Mouse (Mus musculus) stomach, embryonic 14.5 days (tissue): ENCODE measurements around the gene Gm20431. TPM values are rescaled to one million over a fixed set of nuclear protein-coding genes. Genes with fewer than 3 reads are reported as not detected.

Experiments
- ATAC-seq: fragments of 200-750 bp; cut with Nextera tagmentation; 2 replicates; pipeline ENCODE4 v1.8.0; 2017; ENCODE audit warnings: low read depth, moderate TSS enrichment; ENCODE audit not compliant: insufficient number of reproducible peaks, insufficient read depth, low FRiP score
- H3K27ac ChIP-seq: fragments of 300-500 bp; sonication (generic); 2 replicates; pipeline ENCODE4 v1.5.1; 2014; ENCODE audit warnings: mild to moderate bottlenecking, low read length, moderate library complexity, mixed read lengths
- H3K27me3 ChIP-seq: fragments of 300-500 bp; sonication (generic); 2 replicates; pipeline ENCODE4 v1.6.1; 2014; ENCODE audit warnings: low read length, control low read depth, mixed read lengths; ENCODE audit not compliant: control insufficient read depth, insufficient read depth
- H3K36me3 ChIP-seq: fragments of 300-500 bp; sonication (generic); 2 replicates; pipeline ENCODE4 v1.6.1; 2014; ENCODE audit warnings: mild to moderate bottlenecking, control low read depth, low read length, moderate library complexity, mixed read lengths; ENCODE audit not compliant: control insufficient read depth, insufficient read depth
- H3K4me1 ChIP-seq: fragments of 300-500 bp; sonication (generic); 2 replicates; pipeline ENCODE4 v1.6.1; 2014; ENCODE audit warnings: low read length, control low read depth, mixed read lengths; ENCODE audit not compliant: control insufficient read depth, insufficient read depth
- H3K4me2 ChIP-seq: fragments of 300-500 bp; sonication (generic); replicated peaks from 2 replicates; pipeline ENCODE4 v1.6.1; 2014; ENCODE audit warnings: low read depth, low read length, control low read depth
- H3K4me3 ChIP-seq: fragments of 300-500 bp; sonication (generic); 2 replicates; pipeline ENCODE4 v1.5.1; 2014; ENCODE audit warnings: low read depth, low read length, control low read depth
- H3K9ac ChIP-seq: fragments of 300-500 bp; sonication (generic); replicated peaks from 2 replicates; pipeline ENCODE4 v1.6.1; 2014; ENCODE audit warnings: low read depth, mild to moderate bottlenecking, control low read depth, low read length, moderate library complexity, mixed read lengths
- H3K9me3 ChIP-seq: fragments of 300-500 bp; sonication (generic); 2 replicates; pipeline ENCODE4 v1.6.1; 2016; ENCODE audit warnings: low read depth, low read length, control low read depth; ENCODE audit not compliant: control insufficient read depth
- WGBS: fragments of 180-500 bp; shearing (Covaris S2); extraction: QIAGEN DNeasy Blood & Tissue Kit; methylation state at CpG from one replicate; pipeline ENCODE4 v1.1.7; 2014; 5-methylcytosine and 5-hydroxymethylcytosine counted together
- polyA plus RNA-seq: library from polyadenylated mRNA; unstranded; fragments of >200 nt; fragmentation: Nextera tagmentation; extraction: Ambion mirVana; gene quantifications from 2 replicates; pipeline ENCODE4 v1.2.1, GENCODE M21; 2014

Gm20431 gene
- polyA plus RNA-seq, 1 experiment from 2014 or later, result 8.1 TPM

- Histone ChIP-seq H3K27ac (no peak overlapping the region), H3K36me3 (no peaks in the 10 kb centered on the region; the same call in 1 of the 2 replicates), H3K4me1 (peaks cover 15% of the 10 kb centered on the region), H3K9me3 (no peaks in the 10 kb centered on the region), H3K4me3 (no peak overlapping the region), H3K27me3 (no peaks in the 10 kb centered on the region; the same call in 1 of the 2 replicates), H3K4me2 (no peak overlapping the region), H3K9ac (no peak overlapping the region)
- no peak for ATAC-seq
- WGBS, result 41% methylated on average over 11 of the region's 11 CpGs
Observed at GRCm38 (mm10) chr2:167687651-167688101, 26.4 kb upstream of the Gm20431 start.

GRCm38 (mm10) chr2:167687250-167687586 is 25.9 kb upstream of the Gm20431 start:
- Histone ChIP-seq H3K9ac (no peak overlapping the region), H3K4me3 (no peak overlapping the region), H3K9me3 (no peaks in the 10 kb centered on the region), H3K27me3 (no peaks in the 10 kb centered on the region; the same call in 1 of the 2 replicates), H3K4me1 (peaks cover 15% of the 10 kb centered on the region), H3K4me2 (no peak overlapping the region), H3K27ac (no peak overlapping the region), H3K36me3 (no peaks in the 10 kb centered on the region)
- 95% methylated on average over 4 of the region's 4 CpGs for WGBS
- no peak for ATAC-seq

GRCm38 (mm10) chr2:167686382-167687249 is 25.3 kb upstream of the Gm20431 start:
- no peak overlapping the region for H3K4me3 ChIP-seq
- no peaks in the 10 kb centered on the region for H3K36me3 ChIP-seq
- no peaks in the 10 kb centered on the region for H3K9me3 ChIP-seq
- H3K27ac ChIP-seq, result no peak overlapping the region
- peaks cover 15% of the 10 kb centered on the region for H3K4me1 ChIP-seq
- no peaks in the 10 kb centered on the region; the same call in 1 of the 2 replicates for H3K27me3 ChIP-seq
- no peak overlapping the region for H3K9ac ChIP-seq
- no peak overlapping the region for H3K4me2 ChIP-seq
- WGBS, result 79% methylated on average over 16 of the region's 16 CpGs
- no peak for ATAC-seq

- no peaks in the 10 kb centered on the region for H3K9me3 ChIP-seq
- no peak overlapping the region for H3K27ac ChIP-seq
- no peak overlapping the region for H3K9ac ChIP-seq
- no peak overlapping the region for H3K4me2 ChIP-seq
- H3K4me1 ChIP-seq, result peaks cover 9% of the 10 kb centered on the region
- no peaks in the 10 kb centered on the region for H3K36me3 ChIP-seq
- 82% methylated on average over 3 of the region's 3 CpGs for WGBS
- H3K4me3 ChIP-seq, result no peak overlapping the region
- no peak for ATAC-seq
- H3K27me3 ChIP-seq, result no peaks in the 10 kb centered on the region; the same call in 1 of the 2 replicates
Observed at GRCm38 (mm10) chr2:167685865-167686264, 24.6 kb upstream of the Gm20431 start.

- Histone ChIP-seq H3K27ac (no peak overlapping the region), H3K4me3 (no peak overlapping the region), H3K27me3 (no peaks in the 10 kb centered on the region; the same call in 1 of the 2 replicates), H3K4me2 (no peak overlapping the region), H3K9ac (no peak overlapping the region), H3K4me1 (0 out of 2 replicates have a peak, but pooled peaks cover 4% of the 10 kb centered on the region), H3K36me3 (no peaks in the 10 kb centered on the region), H3K9me3 (no peaks in the 10 kb centered on the region)
- no peak for ATAC-seq
- 3% methylated on average over 8 of the region's 8 CpGs for WGBS
Observed at GRCm38 (mm10) chr2:167685137-167685536, 23.8 kb upstream of the Gm20431 start.

GRCm38 (mm10) chr2:167683721-167684120 is 22.4 kb upstream of the Gm20431 start:
- no peak overlapping the region for H3K27ac ChIP-seq
- H3K4me2 ChIP-seq, result no peak overlapping the region
- no peaks in the 10 kb centered on the region for H3K9me3 ChIP-seq
- H3K27me3 ChIP-seq, result no peaks in the 10 kb centered on the region; the same call in 1 of the 2 replicates
- no peak for ATAC-seq
- no peak overlapping the region for H3K4me3 ChIP-seq
- no peak overlapping the region for H3K9ac ChIP-seq
- H3K36me3 ChIP-seq, result no peaks in the 10 kb centered on the region
- WGBS, result 82% methylated on average over 3 of the region's 3 CpGs
- 0 out of 2 replicates have a peak, but pooled peaks cover 4% of the 10 kb centered on the region for H3K4me1 ChIP-seq

- WGBS, result 51% methylated on average over 5 of the region's 5 CpGs
- H3K4me1 ChIP-seq, result no peaks in the 10 kb centered on the region
- H3K9me3 ChIP-seq, result no peaks in the 10 kb centered on the region
- no peak overlapping the region for H3K9ac ChIP-seq
- H3K27me3 ChIP-seq, result no peaks in the 10 kb centered on the region
- no peak overlapping the region for H3K4me2 ChIP-seq
- no peak overlapping the region for H3K4me3 ChIP-seq
- no peaks in the 10 kb centered on the region for H3K36me3 ChIP-seq
- no peak overlapping the region for H3K27ac ChIP-seq
- no peak for ATAC-seq
Observed at GRCm38 (mm10) chr2:167680657-167681056, 19.4 kb upstream of the Gm20431 start.

GRCm38 (mm10) chr2:167679902-167680430 is 18.7 kb upstream of the Gm20431 start:
- no peak overlapping the region for H3K4me2 ChIP-seq
- H3K9me3 ChIP-seq, result no peaks in the 10 kb centered on the region
- H3K4me1 ChIP-seq, result no peaks in the 10 kb centered on the region
- H3K4me3 ChIP-seq, result no peak overlapping the region
- WGBS, result 1% methylated on average over 13 of the region's 13 CpGs
- H3K36me3 ChIP-seq, result no peaks in the 10 kb centered on the region
- H3K27me3 ChIP-seq, result no peaks in the 10 kb centered on the region
- H3K27ac ChIP-seq, result no peak overlapping the region
- H3K9ac ChIP-seq, result no peak overlapping the region
- ATAC-seq, result peak; percentile 68; the same call in 1 of the 2 replicates
